Mouse (Mus musculus): ENCODE data around the gene Tenm4. TPM values are rescaled to one million over a fixed set of nuclear protein-coding genes. Genes with fewer than 3 reads are reported as not detected.

The Tenm4 gene
- total RNA-seq, 2 experiments from 2014 or later, result 31.5 to 38.5 TPM

- DNase-seq (ENCODE audit: low spot score in 2 of 2), result peak in 1 of 2 experiments; percentile 14
These were observed 663.7 kb downstream of the Tenm4 start for GRCm38 (mm10) chr7:96834681-96835289.

- no peak for DNase-seq (ENCODE audit: low spot score in 2 of 2)
These were observed 664.3 kb downstream of the Tenm4 start for GRCm38 (mm10) chr7:96835313-96835712.

DNA sequence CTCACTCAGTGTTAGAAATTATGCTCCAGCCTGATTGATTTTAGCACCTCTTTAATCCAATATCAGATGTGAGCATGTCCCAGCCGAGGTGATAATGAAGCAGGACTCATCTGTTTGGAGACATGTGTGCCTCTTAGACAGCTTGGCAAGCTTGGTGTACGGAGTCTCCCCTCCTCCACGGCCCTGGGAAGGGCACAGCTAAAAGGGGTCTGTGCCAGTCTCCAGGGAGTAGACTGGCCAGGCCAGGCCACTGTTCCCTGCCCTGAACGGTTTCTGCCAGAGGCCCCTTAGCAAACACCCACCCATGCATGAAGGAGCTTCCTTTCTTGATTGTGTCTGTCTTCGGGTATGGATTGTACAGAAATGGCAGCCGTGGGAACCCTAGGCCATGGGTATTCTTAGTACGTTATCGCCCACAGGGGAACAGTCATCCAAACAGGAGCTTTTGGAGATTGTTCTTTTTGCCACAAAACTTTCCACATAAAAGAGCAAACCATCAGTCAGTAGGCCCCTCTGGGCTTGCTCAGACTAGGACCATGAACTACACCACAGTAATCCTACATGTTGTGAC lies 667.3 kb downstream of the Tenm4 start:
- no peak for DNase-seq (ENCODE audit: low spot score in 2 of 2)

GRCm38 (mm10) chr7:96838926-96839325 lies 667.9 kb downstream of the Tenm4 start:
- no peak for DNase-seq (ENCODE audit: low spot score in 2 of 2)

DNA sequence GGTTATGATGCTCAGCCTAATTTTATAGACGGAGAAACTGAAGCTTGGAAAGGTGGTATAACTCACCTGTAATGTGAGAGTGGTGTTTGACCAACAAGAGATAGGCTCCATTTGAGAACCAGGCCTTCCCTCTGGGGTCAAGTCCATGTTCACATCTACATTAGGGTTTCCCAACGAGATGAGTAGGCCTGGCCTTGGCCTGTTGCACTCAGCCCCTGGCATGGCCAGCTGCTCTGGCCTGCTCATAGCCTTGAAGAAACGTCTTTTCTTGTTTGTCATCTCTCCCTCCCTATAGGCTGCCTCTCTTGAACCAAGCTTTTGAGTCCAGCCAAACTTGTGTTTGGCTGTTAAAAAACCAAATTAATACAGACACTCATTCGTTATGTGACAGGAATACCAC lies 668.5 kb downstream of the Tenm4 start:
- DNase-seq (ENCODE audit: low spot score in 2 of 2), result no peak

DNA sequence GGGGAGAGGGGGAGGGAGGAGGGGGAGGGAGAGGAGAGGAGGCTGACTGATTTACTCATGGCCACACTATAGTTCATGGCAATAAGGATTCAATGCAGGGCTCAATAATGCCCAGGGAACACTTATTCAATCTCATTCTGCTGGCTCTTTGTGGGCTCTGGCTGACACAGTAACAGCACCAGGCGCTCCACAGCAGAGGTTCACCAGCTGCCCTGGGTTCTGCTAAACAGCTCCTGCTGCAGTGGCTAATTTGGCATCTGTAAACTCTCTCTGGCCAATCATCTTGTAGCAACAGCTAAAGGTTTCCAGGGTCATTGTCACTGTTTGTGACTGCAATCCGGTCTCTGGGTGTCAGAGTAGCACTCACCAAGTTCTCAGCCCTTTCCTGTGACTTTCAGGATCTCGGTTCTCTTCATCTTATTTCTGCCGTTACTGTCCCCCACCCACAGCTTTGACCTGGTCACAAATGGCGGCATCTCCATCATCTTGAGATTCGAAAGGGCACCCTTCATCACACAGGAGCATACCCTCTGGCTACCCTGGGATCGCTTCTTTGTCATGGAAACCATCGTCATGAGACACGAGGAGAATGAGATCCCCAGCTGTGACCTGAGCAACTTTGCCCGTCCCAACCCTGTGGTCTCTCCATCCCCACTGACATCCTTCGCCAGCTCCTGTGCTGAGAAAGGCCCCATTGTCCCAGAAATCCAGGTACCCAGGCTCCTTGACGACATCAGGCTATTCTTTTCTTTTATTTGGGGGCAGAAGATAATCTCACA lies 671.6 kb downstream of the Tenm4 start:
- no peak for DNase-seq (ENCODE audit: low spot score in 2 of 2)

- no peak for DNase-seq (ENCODE audit: low spot score in 2 of 2)
These were observed 673.3 kb downstream of the Tenm4 start for GRCm38 (mm10) chr7:96844104-96844894.

GRCm38 (mm10) chr7:96852781-96853180 lies 681.7 kb downstream of the Tenm4 start:
- DNase-seq (ENCODE audit: low spot score in 2 of 2), result no peak

DNA sequence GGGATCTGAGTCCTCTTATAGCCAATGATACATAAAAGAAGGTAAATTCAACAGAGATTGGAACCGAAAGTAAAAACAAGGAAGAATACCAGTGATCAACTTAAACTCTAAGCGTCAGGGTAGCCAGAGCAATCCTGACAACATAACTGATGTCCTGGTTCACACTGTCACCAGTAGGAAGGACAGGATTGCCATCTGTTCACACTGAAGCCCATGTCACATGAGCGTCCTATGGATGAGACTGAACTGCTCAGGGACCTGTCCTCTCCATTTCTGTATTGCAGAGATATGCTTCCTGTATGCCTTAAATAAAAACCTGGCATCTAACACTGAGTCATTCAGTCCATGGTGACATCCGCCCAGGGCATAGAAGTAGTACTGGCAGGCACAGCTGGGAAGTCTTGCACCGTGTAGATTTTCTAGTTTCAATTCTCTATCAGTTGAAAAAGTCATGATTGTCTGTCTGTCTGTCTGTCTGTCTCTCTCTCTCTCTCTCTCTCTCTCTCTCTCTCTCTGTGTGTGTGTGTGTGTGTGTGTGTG lies 684.9 kb downstream of the Tenm4 start:
- DNase-seq (ENCODE audit: low spot score in 2 of 2), result no peak

- no peak for DNase-seq (ENCODE audit: low spot score in 2 of 2)
These were observed 685.5 kb downstream of the Tenm4 start for GRCm38 (mm10) chr7:96856518-96856917.

GRCm38 (mm10) chr7:96859077-96859476 lies 688.0 kb downstream of the Tenm4 start:
- no peak for DNase-seq (ENCODE audit: low spot score in 2 of 2)

DNA sequence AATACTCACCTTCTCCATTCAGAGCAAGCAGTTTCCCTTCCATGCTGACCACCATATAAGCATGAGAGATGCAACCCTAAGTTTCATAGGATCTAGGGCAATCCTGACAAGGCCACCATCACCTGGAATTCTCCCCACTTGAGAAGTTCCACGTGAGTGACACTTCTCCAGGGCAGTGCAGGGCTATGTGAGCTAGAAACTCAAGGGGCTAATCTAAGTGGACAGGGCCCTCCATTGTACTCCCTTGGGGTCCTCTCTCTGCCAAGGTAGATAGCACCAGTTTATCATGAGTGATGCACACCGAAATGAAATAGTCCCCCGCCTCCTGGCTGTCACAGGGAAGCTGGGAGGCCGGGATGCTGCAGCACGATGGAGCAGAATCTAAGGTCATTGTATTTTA lies 688.6 kb downstream of the Tenm4 start:
- no peak for DNase-seq (ENCODE audit: low spot score in 2 of 2)

DNA sequence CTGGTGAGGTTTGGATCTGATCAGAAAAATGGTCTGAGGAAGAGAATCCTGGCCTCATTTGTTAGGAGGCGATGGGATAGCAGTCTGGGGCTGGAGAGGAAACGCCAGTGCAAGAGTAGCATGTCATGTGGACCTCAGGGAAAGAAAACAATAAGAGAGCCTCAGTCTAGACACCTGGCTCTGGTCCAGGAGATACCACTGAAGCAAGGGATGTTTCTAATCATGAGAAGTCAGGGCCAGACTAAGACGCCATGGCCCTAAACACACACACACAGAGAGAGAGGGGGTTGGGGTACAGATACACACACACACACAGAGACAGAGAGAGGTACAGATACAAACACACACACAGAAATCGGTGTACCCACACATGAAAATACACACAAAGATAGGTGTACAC lies 689.6 kb downstream of the Tenm4 start:
- DNase-seq (ENCODE audit: low spot score in 2 of 2), result no peak

- no peak for DNase-seq (ENCODE audit: low spot score in 2 of 2)
These were observed 694.1 kb downstream of the Tenm4 start for GRCm38 (mm10) chr7:96864894-96865722.

- no peak for DNase-seq (ENCODE audit: low spot score in 2 of 2)
These were observed 698.2 kb downstream of the Tenm4 start for GRCm38 (mm10) chr7:96869079-96869810.

DNA sequence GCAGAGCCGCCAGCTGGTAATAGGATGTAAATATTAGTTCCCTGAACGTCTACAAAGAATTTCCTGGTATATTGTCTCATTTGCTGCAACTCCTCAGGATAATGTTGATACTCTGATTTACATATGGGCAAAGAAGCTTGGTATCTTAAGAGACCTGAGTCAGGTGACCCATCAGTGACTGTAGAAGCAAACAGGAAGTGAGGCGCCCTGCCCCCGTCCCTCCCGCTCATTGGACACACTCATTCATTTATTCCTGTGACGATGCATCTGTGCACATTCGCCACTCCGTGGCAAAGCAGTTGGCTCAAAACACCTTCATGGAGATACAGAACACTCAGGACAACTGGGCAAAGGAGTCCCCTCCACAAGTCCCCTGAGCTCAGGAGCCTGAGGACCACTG lies 699.4 kb downstream of the Tenm4 start:
- no peak for DNase-seq (ENCODE audit: low spot score in 2 of 2)

GRCm38 (mm10) chr7:96871031-96871430 lies 700.0 kb downstream of the Tenm4 start:
- DNase-seq (ENCODE audit: low spot score in 2 of 2), result no peak

- no peak for DNase-seq (ENCODE audit: low spot score in 2 of 2)
These were observed 707.6 kb downstream of the Tenm4 start for GRCm38 (mm10) chr7:96878511-96879276.

- DNase-seq (ENCODE audit: low spot score in 2 of 2), result no peak
These were observed 708.5 kb downstream of the Tenm4 start for GRCm38 (mm10) chr7:96879593-96879992.
